Mouse (Mus musculus) CD4-positive, CD25-positive, alpha-beta regulatory T cell, adult 2 months (primary cell): Measurements from ENCODE around the gene C5ar2.
"Not testable (repeated sequence)": the region's sequence is repeated elsewhere in the genome, so short reads cannot be mapped to it uniquely, and the experiment has no call there.

Experiments used
- DNase-seq: peaks from one replicate; pipeline ENCODE4 v3.0.0-alpha.2; 2012; ENCODE audit warnings: low read depth, low spot score

The C5ar2 gene

DNA sequence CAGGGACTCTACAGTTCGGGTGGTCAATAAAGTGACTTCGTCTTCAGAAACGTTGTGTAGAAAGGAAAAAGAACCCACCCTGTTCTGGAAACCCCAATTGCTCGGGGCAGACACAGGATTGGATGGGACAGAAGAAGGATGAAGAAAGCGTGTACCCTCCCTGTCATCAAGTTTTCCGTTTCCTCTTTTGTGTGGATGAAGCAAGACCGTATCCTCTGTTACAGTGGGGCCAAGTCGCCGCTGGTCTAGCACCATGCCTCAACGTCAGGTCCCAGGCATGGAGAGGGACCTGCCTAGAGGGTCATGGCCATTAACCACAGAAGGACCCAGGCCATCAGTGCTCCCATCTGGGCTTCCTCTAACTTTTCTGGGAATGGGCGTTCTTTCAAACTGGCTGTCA lies 13.9 kb upstream of the C5ar2 start:
- DNase-seq = no peak

DNA sequence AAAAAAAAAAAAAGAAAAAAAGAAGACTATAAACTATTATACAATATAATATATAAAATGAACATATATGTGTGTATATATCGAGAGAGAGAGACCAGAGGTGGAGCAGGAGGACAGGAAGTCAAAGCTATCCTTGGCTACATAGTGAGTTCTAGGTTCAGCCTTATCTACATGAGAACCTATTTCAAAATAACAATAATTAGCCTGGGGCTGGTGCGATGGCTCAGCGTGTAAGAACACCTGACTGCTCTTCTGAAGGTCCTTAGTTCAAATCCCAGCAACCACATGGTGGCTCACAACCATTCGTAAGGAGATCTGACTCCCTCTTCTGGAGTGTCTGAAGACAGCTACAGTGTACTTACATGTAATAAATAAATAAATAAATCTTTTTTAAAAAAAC lies 12.0 kb upstream of the C5ar2 start:
- not testable (repeated sequence) for DNase-seq

- no peak for DNase-seq
These were observed 10.2 kb upstream of the C5ar2 start for GRCm38 (mm10) chr7:16254195-16254594.

GRCm38 (mm10) chr7:16250687-16251086 lies 6.7 kb upstream of the C5ar2 start:
- no peak for DNase-seq

GRCm38 (mm10) chr7:16245958-16246357 lies 2.0 kb upstream of the C5ar2 start:
- peak; percentile 20 for DNase-seq

DNA sequence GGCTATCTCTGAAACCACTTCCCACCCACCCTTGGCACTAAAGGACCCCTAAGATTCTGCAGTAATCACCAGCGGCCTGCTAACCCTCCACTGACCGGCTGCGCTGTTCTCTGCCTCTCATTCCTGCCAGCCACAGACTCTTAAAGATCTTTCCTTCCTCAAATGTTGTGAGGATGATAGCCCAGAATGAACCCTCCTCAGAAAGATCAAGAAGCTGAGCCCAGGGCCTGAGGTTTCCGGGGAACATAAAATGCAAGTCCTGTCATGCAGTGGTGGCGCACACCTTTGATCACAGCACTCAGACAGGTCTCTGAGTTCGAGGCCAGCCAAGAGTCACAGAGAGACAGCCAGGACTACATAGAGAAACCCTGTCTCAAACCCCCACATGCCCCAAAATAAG lies 1.8 kb downstream of the C5ar2 start:
- no peak for DNase-seq

- no peak for DNase-seq
These were observed 2.2 kb downstream of the C5ar2 start for GRCm38 (mm10) chr7:16241787-16242186.

DNA sequence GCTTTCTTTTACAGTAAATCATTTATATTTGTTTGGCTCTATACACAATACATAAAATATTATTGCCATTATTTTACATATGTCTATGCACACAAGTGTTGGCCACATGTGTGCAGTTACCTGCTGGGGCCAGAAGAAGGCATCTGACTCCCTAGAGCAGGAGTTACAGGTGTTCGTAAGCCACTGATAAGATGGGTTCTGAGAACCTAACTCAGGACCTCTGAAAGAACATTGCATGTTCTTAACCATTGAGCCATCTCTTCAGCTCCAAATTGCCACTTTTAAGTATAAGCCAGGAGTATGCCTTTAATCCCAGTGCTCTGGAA lies 3.0 kb downstream of the C5ar2 start:
- no peak for DNase-seq

DNA sequence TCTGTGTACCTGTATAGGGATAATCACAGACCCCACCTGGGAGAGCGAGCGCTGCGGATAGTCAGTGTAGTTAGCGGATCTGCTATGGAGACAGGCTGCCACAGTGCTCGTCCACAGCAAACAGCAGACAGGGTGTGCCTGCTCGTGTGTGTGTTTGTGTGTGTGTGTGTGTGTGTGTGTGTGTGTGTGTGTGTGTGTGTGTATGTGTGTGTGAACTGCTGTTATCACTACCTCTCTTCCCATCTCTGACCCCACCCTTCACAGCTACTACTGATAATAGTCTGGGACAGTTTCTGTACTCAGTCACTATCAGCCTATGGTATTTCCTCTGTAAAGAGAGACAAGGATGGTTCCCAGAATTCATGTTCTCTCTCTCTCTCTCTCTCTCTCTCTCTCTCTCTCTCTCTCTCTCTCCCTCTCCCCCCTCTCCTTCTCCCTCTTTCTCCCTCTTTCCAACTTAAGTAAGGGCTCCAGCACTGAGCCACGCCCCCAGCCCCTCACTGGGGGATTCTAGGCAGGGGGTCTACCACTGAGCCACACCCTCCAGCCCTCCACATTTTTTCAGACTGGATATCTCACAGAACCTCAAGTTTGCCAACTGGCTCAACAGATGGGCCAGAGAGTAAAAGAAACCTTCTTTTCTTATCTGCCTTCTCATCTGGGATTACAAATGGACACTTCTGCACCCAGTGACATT lies 3.5 kb downstream of the C5ar2 start:
- DNase-seq = no peak

DNA sequence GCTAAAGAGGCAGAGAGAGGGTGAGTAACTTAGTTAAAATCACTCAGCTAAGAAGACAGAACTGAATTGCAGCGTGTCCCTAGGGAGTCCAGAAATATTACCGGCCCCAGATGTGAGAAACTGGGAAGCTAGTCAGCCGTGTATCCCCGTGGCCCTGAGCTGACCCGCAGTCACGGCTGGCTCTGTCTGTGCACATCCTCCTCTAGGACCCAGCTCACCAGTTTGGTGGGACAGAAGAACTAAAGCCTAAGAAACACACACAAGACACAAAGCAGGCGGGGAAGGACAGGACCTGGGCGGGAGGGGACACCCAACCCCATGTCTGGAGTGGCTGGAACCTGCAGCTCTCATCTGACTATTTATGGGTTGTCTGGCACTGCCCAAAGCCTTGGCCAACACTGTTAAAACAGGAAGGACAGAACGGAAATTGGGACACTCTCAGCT lies 4.4 kb downstream of the C5ar2 start:
- no peak for DNase-seq

DNA sequence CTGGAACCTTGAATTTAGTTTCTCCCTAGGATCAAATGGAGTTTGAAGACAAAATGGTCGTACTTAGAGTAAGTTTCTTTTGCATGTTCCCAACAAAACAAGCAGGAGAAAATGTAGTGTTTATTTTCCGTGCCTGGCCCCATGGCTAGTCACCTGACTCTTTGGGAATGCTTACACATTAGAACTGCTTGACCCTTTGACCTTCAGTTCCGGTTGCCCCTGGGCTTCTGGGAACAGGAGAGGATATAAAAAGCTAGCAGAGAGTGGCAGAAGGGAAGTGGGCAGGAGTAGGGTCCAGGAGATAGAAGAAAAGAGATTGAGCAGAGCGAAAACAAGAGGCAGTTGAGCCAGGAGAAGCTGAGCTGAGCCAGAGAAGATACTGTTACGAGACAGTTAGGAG lies 14.1 kb downstream of the C5ar2 start:
- no peak for DNase-seq

DNA sequence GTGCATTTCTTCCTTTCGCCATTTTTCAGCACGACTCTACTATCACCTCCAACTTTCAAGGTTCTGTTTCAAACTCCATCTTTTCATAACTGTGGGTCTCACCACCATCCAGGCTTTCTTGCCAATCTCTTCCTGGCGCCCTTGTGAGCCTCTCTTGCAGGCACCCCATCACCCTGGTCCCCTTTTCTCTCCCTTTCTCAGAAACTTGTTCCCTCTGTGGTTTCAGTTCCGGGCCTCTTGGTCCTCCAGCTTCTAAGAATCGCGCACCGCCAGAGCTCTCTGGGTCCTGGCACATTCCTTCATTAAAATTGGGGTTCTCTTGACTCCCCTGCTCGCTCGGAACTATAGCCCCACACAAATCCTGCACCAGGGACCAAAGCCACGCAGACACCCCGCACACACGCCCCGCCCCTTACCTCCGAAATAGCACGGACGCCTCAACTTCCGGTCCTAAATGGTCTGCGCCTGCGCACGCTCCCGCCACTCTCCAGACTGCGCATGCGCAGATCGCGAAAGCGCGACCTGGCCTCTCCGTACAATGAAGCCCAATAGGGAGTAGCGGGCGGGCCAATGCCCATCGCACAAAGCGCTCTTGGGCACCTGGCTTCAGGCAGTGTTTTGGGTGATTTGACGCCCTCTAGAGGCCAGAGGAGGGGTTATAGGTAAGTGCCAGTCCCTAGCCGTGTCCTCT lies 22.2 kb downstream of the C5ar2 start, which contains the start of gene Dhx34:
Gene Dhx34, minus strand, starts transcription at position 456 of the 691 bp plus-strand sequence.
- DNase-seq = peak; percentile 99

GRCm38 (mm10) chr7:16213986-16214385 lies 30.0 kb downstream of the C5ar2 start:
- no peak for DNase-seq

DNA sequence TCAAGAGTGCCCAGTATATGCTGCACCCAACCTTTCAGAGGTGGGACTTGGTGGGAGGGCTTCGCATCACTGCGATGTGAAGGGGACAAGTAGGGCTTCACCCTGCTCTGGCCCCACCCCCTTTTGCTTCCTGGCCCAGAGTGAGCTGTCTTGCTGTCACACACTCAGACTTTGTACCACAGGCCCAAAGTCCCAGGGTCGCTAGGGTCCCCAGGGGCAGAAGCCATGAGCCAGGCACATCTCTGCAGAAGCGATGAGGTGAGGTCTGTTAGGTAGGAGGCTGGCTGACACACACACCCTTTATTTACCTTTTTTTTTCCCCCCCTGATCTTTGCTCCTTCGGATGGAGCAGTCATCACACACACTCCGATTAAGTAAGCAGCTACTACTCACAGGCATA lies 30.8 kb downstream of the C5ar2 start:
- DNase-seq = no peak

DNA sequence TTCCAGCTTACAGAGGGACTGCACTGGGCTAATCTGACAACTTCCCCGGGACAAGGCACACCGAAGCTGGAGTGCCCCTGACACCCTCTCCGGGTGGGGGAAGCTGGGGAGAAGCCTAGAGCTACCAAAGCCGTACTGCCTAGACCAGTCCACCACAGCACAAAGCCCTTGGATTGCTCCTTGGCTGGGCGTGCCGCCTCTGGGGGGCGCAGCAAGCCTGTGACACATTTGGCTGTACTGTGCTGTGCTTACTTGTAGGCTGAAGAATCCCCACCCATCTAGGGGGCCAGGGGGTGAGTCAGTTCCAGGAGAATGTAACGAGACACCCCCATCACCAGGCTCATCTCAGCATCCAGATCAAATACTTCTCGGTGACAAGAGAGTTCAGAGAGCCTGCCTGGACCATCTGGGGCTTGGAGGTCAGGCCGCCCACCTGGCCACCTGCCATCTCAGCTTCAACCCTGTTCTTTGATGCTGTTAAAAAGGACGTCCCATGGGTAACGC lies 33.0 kb downstream of the C5ar2 start:
- DNase-seq = no peak

DNA sequence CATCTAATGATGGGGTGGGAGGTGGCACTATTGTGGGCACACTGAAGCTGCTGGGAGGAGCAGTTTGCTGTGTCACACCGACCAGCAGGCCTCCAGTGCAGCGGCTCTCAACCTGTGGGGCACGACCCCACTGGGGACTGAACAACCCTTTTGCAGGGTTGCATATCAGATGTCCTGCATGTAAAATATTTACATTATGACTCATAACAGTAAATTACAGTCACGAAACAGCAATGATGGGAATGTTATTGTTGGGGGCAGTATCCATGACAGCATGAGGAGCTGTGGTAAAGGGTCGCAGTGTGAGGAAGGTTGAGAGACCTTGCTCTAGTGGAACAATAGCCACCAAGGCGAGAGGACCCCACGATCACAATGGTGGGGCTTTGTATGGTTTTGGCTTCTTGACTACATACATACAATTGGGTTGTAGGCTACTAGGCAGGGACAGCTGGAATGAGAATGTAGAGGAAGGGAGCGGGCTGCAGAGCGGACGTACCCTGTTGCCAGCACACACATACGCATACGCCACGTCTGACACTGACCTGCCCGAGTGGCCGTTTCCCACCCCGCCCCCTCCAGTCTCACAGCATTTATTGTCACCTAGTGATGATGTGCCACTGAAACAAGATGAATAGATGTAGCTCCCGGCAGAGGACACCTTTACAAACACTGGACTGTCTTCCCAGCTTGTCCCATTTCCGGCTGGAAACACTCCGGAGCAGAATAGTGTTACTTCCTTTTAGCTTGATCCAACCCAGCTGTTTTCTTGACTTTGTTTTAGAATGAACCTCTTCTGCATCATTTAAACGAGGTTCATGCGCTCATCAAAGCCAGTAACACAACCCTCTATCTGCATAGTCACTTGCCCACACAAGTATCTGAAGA lies 34.9 kb downstream of the C5ar2 start:
- DNase-seq = no peak

- DNase-seq = peak; percentile 53
These were observed 36.5 kb downstream of the C5ar2 start for GRCm38 (mm10) chr7:16207496-16207895.

- DNase-seq = peak; percentile 30
These were observed 36.9 kb downstream of the C5ar2 start for GRCm38 (mm10) chr7:16207076-16207475.

DNA sequence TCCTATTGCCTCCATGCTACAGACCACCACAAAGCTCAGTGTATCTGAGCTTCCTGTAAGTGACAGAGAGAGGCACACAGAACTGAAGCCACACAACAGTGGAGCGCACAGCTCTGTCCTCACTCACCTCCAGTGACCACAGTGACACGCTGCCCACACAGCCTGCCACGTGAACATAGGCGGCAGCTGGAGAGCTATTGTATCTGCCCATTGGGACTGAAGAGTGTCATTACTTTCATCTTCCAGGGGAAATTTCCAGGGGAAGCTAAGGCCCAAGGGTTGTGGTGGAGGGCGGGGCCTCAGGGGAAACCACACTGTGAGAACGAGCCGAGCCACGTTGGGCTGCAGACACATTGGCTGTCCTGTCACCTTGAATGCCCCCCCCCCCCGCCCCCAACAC lies 39.2 kb downstream of the C5ar2 start:
- DNase-seq = peak; percentile 38

DNA sequence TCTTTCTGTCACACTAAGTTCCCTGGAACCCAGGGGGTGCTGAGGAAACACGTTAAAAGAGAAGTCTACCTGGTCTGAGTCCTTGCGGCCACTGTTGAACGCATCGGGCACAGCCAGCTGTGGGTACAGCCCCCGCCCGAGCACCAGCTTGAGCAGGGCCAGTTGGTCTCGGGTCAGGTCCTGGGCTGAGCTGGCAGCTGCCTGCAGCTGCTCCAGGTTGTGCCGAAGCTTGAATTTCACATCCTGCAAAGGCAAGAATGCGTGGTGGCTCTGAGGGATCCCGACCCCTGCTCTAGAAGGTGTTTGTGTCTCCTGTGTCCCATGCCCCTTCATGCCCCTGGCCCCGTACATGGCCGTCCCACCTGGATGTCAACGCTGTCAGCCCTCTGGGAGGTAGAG lies 40.5 kb downstream of the C5ar2 start:
- no peak for DNase-seq

GRCm38 (mm10) chr7:16202756-16203504 lies 41.0 kb downstream of the C5ar2 start:
- no peak for DNase-seq
